Mouse (Mus musculus) olfactory bulb, adult 2 months (tissue): ENCODE measurements around the gene Tfap4. TPM values are rescaled to one million over a fixed set of nuclear protein-coding genes. Genes with fewer than 3 reads are reported as not detected.
"Not testable (repeated sequence)": the region's sequence is repeated elsewhere in the genome, so short reads cannot be mapped to it uniquely, and the experiment has no call there.

Source experiments
- H3K27ac ChIP-seq: fragments of 200-500 bp; 2 replicates; pipeline ENCODE4 v1.5.1; 2012; ENCODE audit warnings: low read depth, low read length; ENCODE audit not compliant: insufficient read depth
- H3K4me1 ChIP-seq: fragments of 200-500 bp; 2 replicates; pipeline ENCODE4 v1.6.1; 2012; ENCODE audit warnings: low read length; ENCODE audit not compliant: control insufficient read depth, insufficient read depth
- H3K4me3 ChIP-seq: fragments of 200-500 bp; 2 replicates; pipeline ENCODE4 v1.5.1; 2012; ENCODE audit warnings: mild to moderate bottlenecking, low read depth, low read length, moderate library complexity; ENCODE audit not compliant: insufficient read depth
- CTCF ChIP-seq: fragments of 200-500 bp; IDR thresholded peaks from 2 replicates; pipeline ENCODE4 v1.5.1; 2012; ENCODE audit warnings: low read depth, mild to moderate bottlenecking, low read length, moderate library complexity; ENCODE audit not compliant: insufficient read depth
- POLR2A ChIP-seq: fragments of 200-500 bp; IDR thresholded peaks from 2 replicates; pipeline ENCODE4 v1.6.1; 2012; ENCODE audit warnings: mild to moderate bottlenecking, low read depth, low read length, moderate library complexity; ENCODE audit not compliant: insufficient read depth
- WGBS: fragments of 180-500 bp; shearing (Covaris S2); methylation state at CpG from one replicate; pipeline ENCODE4 v1.1.7; 2018; 5-methylcytosine and 5-hydroxymethylcytosine counted together
- polyA plus RNA-seq: library from polyadenylated mRNA; stranded (reverse); fragments of >200 nt; gene quantifications from 2 replicates; pipeline ENCODE4 v1.2.4, GENCODE M21; 2012; ENCODE audit warnings: low replicate concordance; ENCODE audit not compliant: missing spikeins, insufficient read depth, insufficient read length

The Tfap4 gene
- polyA plus RNA-seq, 1 experiment = not detected

DNA sequence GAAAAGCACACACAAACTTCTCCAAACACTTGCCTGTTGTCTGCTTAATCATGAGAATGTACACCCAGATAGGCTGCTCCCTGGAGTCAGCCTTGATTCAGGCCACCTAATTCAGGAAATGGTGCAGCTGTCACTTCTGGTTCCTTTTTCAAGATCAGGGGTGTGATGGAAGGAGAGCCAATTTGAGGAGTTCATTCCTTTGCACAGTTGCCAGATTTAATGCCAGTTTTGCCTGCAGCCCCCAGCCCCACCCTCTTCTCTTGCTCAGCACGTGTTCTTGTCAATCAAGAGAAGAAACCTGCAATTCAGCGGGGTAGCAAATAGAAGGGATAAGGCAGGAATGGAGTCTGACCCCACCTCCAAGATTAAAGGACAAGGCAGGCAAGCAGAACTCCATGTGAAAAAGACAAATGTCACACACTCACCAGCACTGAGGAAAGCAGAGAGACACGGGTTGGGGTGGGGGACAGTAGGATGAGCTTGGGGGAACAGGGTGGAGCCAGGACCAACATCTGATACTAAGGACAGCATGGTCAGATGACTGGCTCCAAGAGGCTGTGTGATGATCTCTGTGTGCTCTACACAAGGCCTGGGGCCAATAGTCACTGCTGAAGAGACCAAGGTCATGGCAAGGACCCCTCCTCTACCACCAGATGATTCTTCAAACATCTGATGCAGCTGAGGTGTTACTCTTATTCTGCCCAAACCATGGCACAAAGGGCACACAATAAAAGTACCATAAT is 21.9 kb downstream of the Tfap4 start:
- Histone ChIP-seq H3K4me1 (peaks cover 7% of the 10 kb centered on the region; the same call in 1 of the 2 replicates), H3K27ac (no peak overlapping the region), H3K4me3 (no peak overlapping the region)
- no peak for TF ChIP-seq POLR2A
- TF ChIP-seq CTCF = no peak
- WGBS = 38% methylated on average over 3 of the region's 3 CpGs

GRCm38 (mm10) chr16:4527373-4527772 is 32.3 kb downstream of the Tfap4 start:
- not testable (repeated sequence) for H3K27ac ChIP-seq
- whole genome bisulfite sequencing = 96% methylated on average over 12 of the region's 12 CpGs

GRCm38 (mm10) chr16:4523313-4524004 is 36.2 kb downstream of the Tfap4 start:
- Histone ChIP-seq H3K4me1 (peaks cover 20% of the 10 kb centered on the region), H3K27ac (no peak overlapping the region), H3K4me3 (no peak overlapping the region)
- TF ChIP-seq POLR2A (no peak), CTCF (no peak)
- WGBS = 79% methylated on average over 7 of the region's 7 CpGs

More at GRCm38 (mm10) chr16:4527373-4527772, 32.3 kb downstream of the Tfap4 start:
- H3K4me1 ChIP-seq, H3K4me3 ChIP-seq: not testable (repeated sequence)

- WGBS = 35% methylated on average over 8 of the region's 8 CpGs
- TF ChIP-seq CTCF = no peak
- TF ChIP-seq POLR2A = no peak
- Histone ChIP-seq H3K4me3 (no peak overlapping the region), H3K4me1 (peaks cover 20% of the 10 kb centered on the region), H3K27ac (no peak overlapping the region)
Measured at GRCm38 (mm10) chr16:4522879-4523278, 36.8 kb downstream of the Tfap4 start.

- TF ChIP-seq POLR2A (no peak), CTCF (no peak)
- WGBS = 68% methylated on average over 5 of the region's 5 CpGs
- Histone ChIP-seq H3K4me3 (no peak overlapping the region), H3K27ac (no peak overlapping the region), H3K4me1 (peaks cover 20% of the 10 kb centered on the region)
Measured at GRCm38 (mm10) chr16:4521735-4522530, 37.7 kb downstream of the Tfap4 start.

GRCm38 (mm10) chr16:4521074-4521667 is 38.5 kb downstream of the Tfap4 start:
- Histone ChIP-seq H3K4me1 (peaks cover 20% of the 10 kb centered on the region), H3K4me3 (no peak overlapping the region), H3K27ac (no peak overlapping the region)
- TF ChIP-seq POLR2A = no peak
- no peak for TF ChIP-seq CTCF
- 79% methylated on average over 4 of the region's 4 CpGs for WGBS

DNA sequence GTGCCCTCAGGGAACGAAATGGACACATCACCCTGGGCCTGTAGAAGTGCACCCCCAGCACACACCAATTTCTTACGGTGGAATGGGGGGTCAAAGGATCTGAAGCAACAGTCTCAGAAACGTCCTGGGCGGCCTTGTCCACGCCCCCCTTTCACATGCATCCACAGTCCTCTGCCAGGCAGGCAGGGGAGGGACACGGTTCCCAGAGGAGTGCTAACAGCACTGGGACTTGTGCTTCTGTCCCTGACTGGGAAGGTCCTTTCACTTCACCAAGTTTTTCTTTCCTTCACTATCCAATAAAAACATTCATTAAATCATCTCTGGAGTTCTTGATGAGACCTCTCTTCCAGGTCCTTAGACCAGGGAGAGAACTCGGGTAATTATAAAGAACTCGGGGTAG is 39.0 kb downstream of the Tfap4 start:
- 80% methylated on average over 8 of the region's 8 CpGs for WGBS
- Histone ChIP-seq H3K27ac (no peak overlapping the region), H3K4me3 (no peak overlapping the region), H3K4me1 (peaks cover 20% of the 10 kb centered on the region)
- TF ChIP-seq POLR2A = no peak
- TF ChIP-seq CTCF = no peak

DNA sequence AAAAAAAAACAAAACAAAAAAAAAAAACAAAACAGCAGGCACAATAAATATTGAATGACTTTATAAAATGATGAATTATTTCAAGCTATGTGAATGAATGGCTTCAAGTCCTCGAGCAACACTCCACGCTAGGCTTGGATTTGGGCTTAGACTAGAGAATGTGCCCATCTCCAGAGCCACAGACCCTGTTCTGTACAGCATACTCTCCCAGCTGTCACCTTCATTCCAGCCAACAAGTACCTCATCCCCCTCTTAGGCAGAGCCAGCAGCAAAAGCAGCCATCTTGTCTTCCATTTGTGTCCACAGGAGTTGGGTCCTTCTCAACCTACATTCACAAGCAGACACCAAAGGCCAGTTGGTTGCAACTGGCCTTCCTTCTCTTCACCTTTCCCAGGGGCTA is 39.8 kb downstream of the Tfap4 start:
- no peak for TF ChIP-seq POLR2A
- no peak for TF ChIP-seq CTCF
- WGBS = 98% methylated on average over 2 of the region's 2 CpGs
- Histone ChIP-seq H3K27ac (no peak overlapping the region), H3K4me1 (peaks cover 20% of the 10 kb centered on the region), H3K4me3 (no peak overlapping the region)

- Histone ChIP-seq H3K4me1 (peaks cover 20% of the 10 kb centered on the region), H3K27ac (no peak overlapping the region), H3K4me3 (no peak overlapping the region)
- TF ChIP-seq POLR2A = no peak
- no peak for TF ChIP-seq CTCF
- WGBS = 49% methylated on average over 4 of the region's 4 CpGs
Measured at GRCm38 (mm10) chr16:4519157-4519556, 40.5 kb downstream of the Tfap4 start.
